Mouse (Mus musculus): ENCODE measurements at regions not wholly inside any gene's neighbourhood (a gene's known extent, or its start where the extent isn't known, plus 50 kb on each side); places are given as distances from the start of the nearest gene placed in this dataset.

- no peak for DNase-seq (ENCODE audit: low read depth, low spot score)
Observed at GRCm38 (mm10) chr10:96497482-96497881, 119.3 kb upstream of the Btg1 start.

DNA sequence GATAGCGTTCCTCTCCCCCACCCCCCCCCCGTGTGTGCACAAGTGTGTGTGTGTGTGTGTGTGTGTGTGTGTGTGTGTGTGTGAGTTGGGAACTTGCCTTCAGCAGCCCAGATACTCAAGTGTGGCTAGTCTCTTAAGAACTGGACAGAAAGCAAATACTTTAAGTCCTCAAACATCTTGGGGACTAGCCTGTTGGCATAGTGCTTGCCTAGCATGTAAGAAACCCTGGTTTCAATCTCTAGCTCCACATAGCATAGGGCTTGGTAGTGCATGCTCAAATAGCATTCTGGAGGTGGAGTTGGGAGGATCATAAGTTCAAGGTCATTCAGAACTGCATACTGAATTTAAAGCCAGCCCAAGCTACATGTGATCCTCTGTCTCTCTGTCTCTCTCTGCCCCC, 117.5 kb upstream of the Btg1 start:
- DNase-seq (ENCODE audit: low read depth, low spot score): no peak

GRCm38 (mm10) chr10:96502090-96502728, 114.6 kb upstream of the Btg1 start:
- no peak for DNase-seq (ENCODE audit: low read depth, low spot score)

DNA sequence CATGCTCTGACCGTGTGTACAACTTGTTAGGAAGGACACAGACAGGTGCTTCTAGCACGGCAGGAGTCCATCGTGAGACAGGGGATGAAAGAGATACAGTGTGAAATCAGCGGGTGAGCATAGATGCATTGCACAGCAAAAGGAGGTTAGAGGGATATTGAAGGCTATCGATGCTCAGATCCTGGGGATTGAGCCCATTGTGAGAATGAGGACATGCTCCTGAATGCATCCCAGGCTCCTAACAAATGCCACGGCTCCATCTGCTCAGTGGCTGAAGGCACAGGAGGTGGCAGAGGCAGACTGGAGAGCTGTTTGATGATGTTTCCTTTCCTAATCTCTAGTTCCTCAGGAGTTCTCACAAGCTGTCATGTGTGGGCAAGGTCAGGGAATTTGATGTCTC, 114.1 kb upstream of the Btg1 start:
- no peak for DNase-seq (ENCODE audit: low read depth, low spot score)

DNA sequence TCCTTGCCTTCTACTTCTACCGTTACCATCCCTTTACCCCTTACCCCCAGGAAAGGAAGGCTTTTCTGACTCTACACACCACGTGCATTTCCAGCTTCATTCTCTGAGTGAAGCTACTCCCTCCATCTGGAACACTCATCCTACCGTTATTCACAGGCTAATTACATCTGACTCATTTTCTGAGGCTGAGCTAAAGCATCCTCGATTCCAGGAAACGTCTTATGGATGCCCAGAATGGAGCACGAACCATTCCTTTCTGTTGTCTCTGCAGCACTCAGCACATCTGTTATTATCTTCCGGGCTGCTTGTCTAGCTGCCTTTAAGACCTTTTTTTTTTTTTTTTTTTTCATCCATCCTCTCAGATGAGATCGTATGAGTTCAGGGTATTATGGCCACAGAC, 112.5 kb upstream of the Btg1 start:
- no peak for DNase-seq (ENCODE audit: low read depth, low spot score)

DNA sequence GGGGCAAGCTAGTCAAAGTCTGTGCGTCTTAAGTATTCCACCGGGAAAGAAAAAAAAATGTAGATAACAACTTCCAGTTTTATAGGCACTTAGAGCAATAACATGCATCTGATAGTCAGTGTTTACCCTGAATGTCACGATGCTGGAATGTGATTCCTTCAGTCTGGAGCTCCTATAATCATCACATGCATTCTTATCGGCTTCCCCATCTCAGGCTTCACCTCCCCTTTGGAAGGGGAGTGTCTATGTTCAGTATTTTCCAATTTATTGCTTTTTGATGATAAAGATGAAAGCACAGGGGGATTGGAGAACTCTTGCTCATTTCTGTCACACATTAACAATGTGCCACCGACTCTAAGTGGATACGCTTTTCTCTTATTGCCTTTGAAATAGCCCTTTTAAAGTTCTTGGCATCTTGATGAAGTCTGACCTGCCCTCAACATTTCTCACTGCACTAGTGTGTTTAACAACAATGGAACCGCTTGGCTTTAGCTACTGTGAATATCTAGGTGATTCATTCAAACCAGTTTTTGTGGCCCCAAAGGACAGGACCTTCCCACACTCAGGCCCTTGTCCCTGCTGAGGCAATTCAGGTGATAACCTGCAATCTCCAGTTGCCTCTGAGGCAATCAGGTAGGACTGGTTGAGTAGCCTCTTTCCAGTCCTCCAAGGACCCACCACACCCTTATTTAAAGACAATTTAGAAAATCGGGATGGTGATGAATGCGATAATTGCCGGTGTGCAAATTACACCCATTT, 101.5 kb upstream of the Btg1 start:
- no peak for DNase-seq (ENCODE audit: low read depth, low spot score)

GRCm38 (mm10) chr10:96515923-96516258, 100.9 kb upstream of the Btg1 start:
- no peak for DNase-seq (ENCODE audit: low read depth, low spot score)

- no peak for DNase-seq (ENCODE audit: low read depth, low spot score)
Observed at GRCm38 (mm10) chr10:96519411-96519810, 97.4 kb upstream of the Btg1 start.

DNA sequence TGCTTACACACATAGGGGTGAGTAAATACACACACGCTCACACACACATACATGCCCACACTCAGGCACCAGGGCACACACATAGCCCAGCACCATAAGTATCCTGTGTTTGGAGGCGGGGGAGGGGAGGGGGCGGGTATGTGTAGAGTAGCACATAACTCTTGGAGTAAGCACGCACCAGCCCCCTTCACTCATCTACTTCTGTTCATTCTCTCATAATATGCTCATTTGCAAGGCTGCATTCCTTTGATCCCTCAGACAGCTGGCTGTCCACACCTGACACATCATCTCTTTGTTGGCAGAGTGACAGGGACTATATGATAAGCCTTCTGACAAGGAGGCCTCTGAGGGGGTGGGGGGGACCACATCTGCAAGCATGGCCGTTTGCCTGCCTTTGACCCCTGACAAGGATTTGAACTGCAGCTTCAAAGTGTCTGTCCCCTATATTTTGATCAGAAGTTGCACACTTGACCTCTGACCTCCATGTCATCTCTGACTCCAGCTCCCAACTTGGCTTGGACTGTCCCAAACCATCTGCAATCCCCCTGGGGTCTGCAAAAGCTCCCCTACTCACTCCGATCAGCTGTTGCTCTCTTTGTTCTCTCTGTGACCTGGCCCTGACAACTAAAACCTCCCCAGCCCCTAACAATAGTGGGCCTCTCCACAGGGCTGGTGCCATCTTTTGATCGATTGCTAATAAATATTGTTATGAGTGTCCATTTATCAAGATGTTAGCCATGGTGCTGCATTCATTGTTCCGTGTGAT, 95.6 kb upstream of the Btg1 start:
- no peak for DNase-seq (ENCODE audit: low read depth, low spot score)

DNA sequence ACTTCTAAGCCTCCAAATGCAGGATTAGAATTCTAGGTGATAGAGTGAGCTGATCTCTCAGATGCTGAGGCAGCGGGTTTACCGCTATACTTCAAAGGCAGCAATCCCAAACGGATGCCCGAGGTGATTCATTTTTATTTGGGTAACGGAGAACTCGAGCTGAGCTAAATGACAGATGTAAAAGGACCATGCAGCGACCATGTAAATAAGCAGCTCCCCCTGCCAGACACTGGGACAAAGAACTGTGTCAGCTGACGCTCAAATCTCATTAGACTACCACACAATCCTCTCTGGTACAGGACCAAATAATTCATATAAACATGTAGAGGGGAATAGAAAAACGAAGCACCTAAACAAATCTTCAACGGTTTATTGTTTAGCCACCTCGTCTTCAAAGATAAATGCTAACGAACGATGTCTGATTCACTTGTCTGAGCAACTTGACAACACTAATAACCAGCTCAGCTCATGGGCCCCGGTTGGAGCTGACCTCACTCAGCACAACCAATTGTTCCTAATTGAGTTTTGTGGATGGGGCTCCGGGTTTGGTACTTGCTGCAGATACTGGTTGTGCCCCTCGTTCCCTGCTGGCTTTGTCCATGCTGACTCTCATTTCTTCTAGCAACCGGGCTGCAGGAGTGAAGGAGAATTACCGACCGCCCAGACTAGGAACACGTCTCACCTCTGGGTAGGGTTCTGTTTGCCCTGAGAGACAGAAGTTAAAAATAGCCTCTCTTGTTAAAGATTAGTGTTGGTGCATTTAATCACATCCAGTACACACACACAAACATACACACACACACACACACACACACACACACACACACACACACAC, 92.6 kb upstream of the Btg1 start:
- DNase-seq (ENCODE audit: low read depth, low spot score): no peak

GRCm38 (mm10) chr10:96527864-96528263, 88.9 kb upstream of the Btg1 start:
- no peak for DNase-seq (ENCODE audit: low read depth, low spot score)

DNA sequence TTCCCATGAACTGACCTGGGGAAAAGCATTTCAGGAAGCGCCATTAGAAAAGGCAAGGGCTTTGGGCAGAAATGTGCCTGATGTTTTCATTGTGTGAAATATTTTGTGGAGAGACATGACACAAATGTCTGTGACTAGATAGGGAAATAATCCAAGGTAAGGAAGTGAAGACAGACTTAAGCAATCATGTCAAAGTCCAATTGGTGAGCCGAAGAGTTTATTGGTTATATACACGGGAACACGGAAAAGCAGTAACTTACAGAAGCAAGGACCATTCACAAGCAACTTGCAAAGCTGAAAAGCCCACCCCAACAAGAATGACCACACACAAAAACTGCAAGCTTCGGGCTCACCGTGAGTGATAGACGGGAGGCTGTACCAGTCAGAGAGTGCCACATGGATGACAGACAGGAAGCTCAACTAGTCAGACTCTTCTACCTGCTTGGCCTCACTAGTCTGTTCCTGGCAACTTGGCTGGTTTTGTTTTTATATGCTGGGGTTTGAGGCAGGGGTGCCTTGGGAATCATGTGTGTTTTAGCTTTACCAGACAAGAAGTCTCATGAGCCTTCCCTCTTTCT, 82.2 kb upstream of the Btg1 start:
- DNase-seq (ENCODE audit: low read depth, low spot score): no peak

DNA sequence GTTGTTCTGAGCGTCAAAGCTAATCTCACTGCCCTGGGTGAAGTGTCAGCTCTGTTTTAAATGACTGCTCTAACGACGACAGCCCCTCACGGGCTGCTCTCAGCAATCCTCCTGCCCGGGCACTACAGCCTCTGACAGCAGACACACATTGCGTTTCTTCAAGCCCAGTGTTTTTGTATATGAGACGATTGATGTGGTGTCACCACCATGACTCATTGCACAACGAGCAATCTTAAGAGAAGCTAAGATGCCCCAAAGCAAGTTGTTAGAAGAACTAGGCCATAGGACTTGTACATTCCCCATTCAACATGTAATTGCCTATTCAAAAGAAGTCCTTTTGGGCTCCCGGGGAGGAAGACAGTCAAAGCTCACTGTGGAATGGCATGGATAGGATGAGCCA, 81.3 kb upstream of the Btg1 start:
- DNase-seq (ENCODE audit: low read depth, low spot score): no peak

DNA sequence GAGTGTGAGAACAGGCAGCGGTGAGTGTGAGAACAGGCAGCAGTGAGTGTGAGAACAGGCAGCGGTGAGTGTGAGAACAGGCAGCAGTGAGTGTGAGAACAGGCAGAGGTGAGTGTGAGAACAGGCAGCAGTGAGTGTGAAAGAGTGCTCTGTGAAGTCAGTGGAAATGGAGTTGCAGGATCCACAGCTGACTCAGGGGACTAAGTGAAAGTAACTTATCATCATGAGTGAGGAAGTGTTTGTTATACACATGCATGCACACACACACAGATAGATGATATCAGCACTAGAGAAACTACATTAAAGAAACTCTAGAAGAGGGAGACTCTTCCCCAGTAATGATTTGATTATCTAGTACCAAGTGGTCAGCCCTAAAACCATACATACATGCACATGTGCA, 76.0 kb upstream of the Btg1 start:
- no peak for DNase-seq (ENCODE audit: low read depth, low spot score)

- DNase-seq (ENCODE audit: low read depth, low spot score): no peak
Observed at GRCm38 (mm10) chr10:96545312-96545711, 71.5 kb upstream of the Btg1 start.

GRCm38 (mm10) chr10:96545761-96546388, 70.9 kb upstream of the Btg1 start:
- DNase-seq (ENCODE audit: low read depth, low spot score): no peak

DNA sequence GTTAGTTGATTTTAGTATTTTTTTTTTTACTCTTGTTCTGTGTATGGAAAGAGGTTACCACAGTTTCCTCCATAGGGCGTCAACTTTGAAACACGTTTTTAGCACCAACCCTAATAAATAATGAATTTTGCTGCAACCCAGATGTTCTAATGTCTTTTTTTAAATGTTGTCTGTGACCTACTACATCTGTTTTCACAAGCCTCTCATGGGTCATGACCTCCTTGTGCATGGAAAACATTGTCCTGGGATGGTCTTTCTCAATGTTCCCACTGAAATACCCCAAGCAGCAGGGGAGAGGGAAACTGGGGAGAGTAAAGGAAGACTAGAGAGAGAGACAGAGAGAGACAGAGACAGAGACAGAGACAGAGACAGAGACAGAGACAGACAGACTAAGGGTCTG, 67.2 kb upstream of the Btg1 start:
- no peak for DNase-seq (ENCODE audit: low read depth, low spot score)

- DNase-seq (ENCODE audit: low read depth, low spot score): no peak
Observed at GRCm38 (mm10) chr10:96550266-96550665, 66.5 kb upstream of the Btg1 start.

GRCm38 (mm10) chr10:96557336-96557735, 59.5 kb upstream of the Btg1 start:
- no peak for DNase-seq (ENCODE audit: low read depth, low spot score)

GRCm38 (mm10) chr10:96565343-96565742, 51.5 kb upstream of the Btg1 start:
- no peak for DNase-seq (ENCODE audit: low read depth, low spot score)

Measured in WW6 (cell line).